Mouse (Mus musculus): ENCODE data around the gene Gjd2. TPM values are rescaled to one million over a fixed set of nuclear protein-coding genes. Genes with fewer than 3 reads are reported as not detected.

The Gjd2 gene
- polyA plus RNA-seq (2011; ENCODE audit: insufficient read depth, insufficient read length, low replicate concordance, missing spikeins): not detected in 2 replicates

- TF ChIP-seq CTCF (IDR thresholded peaks at IDR 0.05; ENCODE audit: control insufficient read depth, insufficient read depth, low read length) (no peak), POLR2A (IDR thresholded peaks at IDR 0.05; ENCODE audit: borderline replicate concordance, control insufficient read depth, low read depth, low read length) (no peak)
- no peak within 1 kb of the TSS for H3K4me3 ChIP-seq (replicated peaks; ENCODE audit: control insufficient read depth, low read depth, low read length)
- no peaks in the 10 kb centered on the region for H3K4me1 ChIP-seq (ENCODE audit: control insufficient read depth, insufficient read depth, low read length)
- WGBS: 2% methylated on average over 60 of the region's 60 CpGs
- no peak within 1 kb of the TSS for H3K27ac ChIP-seq (ENCODE audit: control insufficient read depth, insufficient read depth, low read depth, low read length, poor library complexity)
Observed at GRCm38 (mm10) chr2:114013295-114013771, at the start of gene Gjd2. TSS of gene Gjd2 (minus strand) at chr2:114013619.

- Histone ChIP-seq H3K4me3 (replicated peaks; ENCODE audit: control insufficient read depth, low read depth, low read length) (no peak overlapping the region), H3K27ac (ENCODE audit: control insufficient read depth, insufficient read depth, low read depth, low read length, poor library complexity) (no peak overlapping the region), H3K4me1 (ENCODE audit: control insufficient read depth, insufficient read depth, low read length) (no peaks in the 10 kb centered on the region)
- TF ChIP-seq POLR2A (IDR thresholded peaks at IDR 0.05; ENCODE audit: borderline replicate concordance, control insufficient read depth, low read depth, low read length) (no peak), CTCF (IDR thresholded peaks at IDR 0.05; ENCODE audit: control insufficient read depth, insufficient read depth, low read length) (no peak)
- WGBS: 69% methylated on average over 6 of the region's 6 CpGs
Observed at GRCm38 (mm10) chr2:114060071-114060591, 46.7 kb upstream of the Gjd2 start.

GRCm38 (mm10) chr2:114059608-114060007 lies 46.2 kb upstream of the Gjd2 start:
- Histone ChIP-seq H3K4me1 (ENCODE audit: control insufficient read depth, insufficient read depth, low read length) (no peaks in the 10 kb centered on the region), H3K27ac (ENCODE audit: control insufficient read depth, insufficient read depth, low read depth, low read length, poor library complexity) (no peak overlapping the region), H3K4me3 (replicated peaks; ENCODE audit: control insufficient read depth, low read depth, low read length) (no peak overlapping the region)
- no peak for TF ChIP-seq CTCF (IDR thresholded peaks at IDR 0.05; ENCODE audit: control insufficient read depth, insufficient read depth, low read length)
- TF ChIP-seq POLR2A (IDR thresholded peaks at IDR 0.05; ENCODE audit: borderline replicate concordance, control insufficient read depth, low read depth, low read length): no peak
- 71% methylated on average over 1 of the region's 1 CpGs for WGBS

- H3K27ac ChIP-seq (ENCODE audit: control insufficient read depth, insufficient read depth, low read depth, low read length, poor library complexity): no peak overlapping the region
- no peak overlapping the region for H3K4me3 ChIP-seq (replicated peaks; ENCODE audit: control insufficient read depth, low read depth, low read length)
- H3K4me1 ChIP-seq (ENCODE audit: control insufficient read depth, insufficient read depth, low read length): no peaks in the 10 kb centered on the region
- TF ChIP-seq POLR2A (IDR thresholded peaks at IDR 0.05; ENCODE audit: borderline replicate concordance, control insufficient read depth, low read depth, low read length) (no peak), CTCF (IDR thresholded peaks at IDR 0.05; ENCODE audit: control insufficient read depth, insufficient read depth, low read length) (no peak)
- 90% methylated on average over 10 of the region's 10 CpGs for WGBS
Observed at GRCm38 (mm10) chr2:114058226-114058796, 44.9 kb upstream of the Gjd2 start.

GRCm38 (mm10) chr2:114057303-114057853 lies 44.0 kb upstream of the Gjd2 start:
- WGBS: 43% methylated on average over 10 of the region's 10 CpGs
- no peak overlapping the region for H3K4me3 ChIP-seq (replicated peaks; ENCODE audit: control insufficient read depth, low read depth, low read length)

GRCm38 (mm10) chr2:114054129-114054528 lies 40.7 kb upstream of the Gjd2 start:
- no peak for TF ChIP-seq CTCF (IDR thresholded peaks at IDR 0.05; ENCODE audit: control insufficient read depth, insufficient read depth, low read length)
- TF ChIP-seq POLR2A (IDR thresholded peaks at IDR 0.05; ENCODE audit: borderline replicate concordance, control insufficient read depth, low read depth, low read length): no peak
- 79% methylated on average over 4 of the region's 4 CpGs for WGBS

More at GRCm38 (mm10) chr2:114057303-114057853, 44.0 kb upstream of the Gjd2 start:
- no peaks in the 10 kb centered on the region for H3K4me1 ChIP-seq (ENCODE audit: control insufficient read depth, insufficient read depth, low read length)
- TF ChIP-seq CTCF (IDR thresholded peaks at IDR 0.05; ENCODE audit: control insufficient read depth, insufficient read depth, low read length) (no peak), POLR2A (IDR thresholded peaks at IDR 0.05; ENCODE audit: borderline replicate concordance, control insufficient read depth, low read depth, low read length) (no peak)
- no peak overlapping the region for H3K27ac ChIP-seq (ENCODE audit: control insufficient read depth, insufficient read depth, low read depth, low read length, poor library complexity)

GRCm38 (mm10) chr2:114052696-114053598 lies 39.5 kb upstream of the Gjd2 start, which contains the start of gene Actc1:
TSS of gene Actc1 (minus strand) at chr2:114053548.
- no peaks in the 10 kb centered on the region for H3K4me1 ChIP-seq (ENCODE audit: control insufficient read depth, insufficient read depth, low read length)
- H3K27ac ChIP-seq (ENCODE audit: control insufficient read depth, insufficient read depth, low read depth, low read length, poor library complexity): no peak within 1 kb of the TSS
- H3K4me3 ChIP-seq (replicated peaks; ENCODE audit: control insufficient read depth, low read depth, low read length): no peak within 1 kb of the TSS
- TF ChIP-seq POLR2A (IDR thresholded peaks at IDR 0.05; ENCODE audit: borderline replicate concordance, control insufficient read depth, low read depth, low read length) (no peak), CTCF (IDR thresholded peaks at IDR 0.05; ENCODE audit: control insufficient read depth, insufficient read depth, low read length) (no peak)
- 32% methylated on average over 12 of the region's 14 CpGs for WGBS

More at GRCm38 (mm10) chr2:114054129-114054528, 40.7 kb upstream of the Gjd2 start:
- Histone ChIP-seq H3K27ac (ENCODE audit: control insufficient read depth, insufficient read depth, low read depth, low read length, poor library complexity) (no peak overlapping the region), H3K4me3 (replicated peaks; ENCODE audit: control insufficient read depth, low read depth, low read length) (no peak overlapping the region), H3K4me1 (ENCODE audit: control insufficient read depth, insufficient read depth, low read length) (no peaks in the 10 kb centered on the region)

- Histone ChIP-seq H3K4me1 (ENCODE audit: control insufficient read depth, insufficient read depth, low read length) (no peaks in the 10 kb centered on the region), H3K4me3 (replicated peaks; ENCODE audit: control insufficient read depth, low read depth, low read length) (no peak overlapping the region), H3K27ac (ENCODE audit: control insufficient read depth, insufficient read depth, low read depth, low read length, poor library complexity) (no peak overlapping the region)
- TF ChIP-seq POLR2A (IDR thresholded peaks at IDR 0.05; ENCODE audit: borderline replicate concordance, control insufficient read depth, low read depth, low read length): no peak
- no peak for TF ChIP-seq CTCF (IDR thresholded peaks at IDR 0.05; ENCODE audit: control insufficient read depth, insufficient read depth, low read length)
- 89% methylated on average over 14 of the region's 14 CpGs for WGBS
Observed at GRCm38 (mm10) chr2:114051871-114052241, 38.4 kb upstream of the Gjd2 start.
